Comparison of ENCODE assay signal across 15 mouse cellular contexts in genomic region chr3:9519491-9519890, GRCm38 (mm10).
A peak's percentile ranks its signal among the peaks of the same experiment; 100 is the strongest.
DNase-seq lines count a peak whose midpoint lies in the region; ATAC-seq and TF ChIP-seq lines count a peak whose summit lies in the region.
"Had no signal": no experiment of that assay in that cellular context is flagged by ENCODE, and none has a peak within 500 bp of the region (broad histone marks: within the 10 kb centered on the region; RNA-seq: fewer than 3 reads in every experiment).

No protein-coding gene starts in this region.

- H3K4me3 ChIP-seq in heart, embryonic 16.5 days (ENCODE audit: low read length) = no peak overlapping the region
- no peak overlapping the region for H3K4me3 ChIP-seq in heart, embryonic 11.5 days (ENCODE audit: low read depth, low read length)
- H3K4me3 ChIP-seq in lung, embryonic 14.5 days (ENCODE audit: low read depth, low read length) = no peak overlapping the region
- no peak overlapping the region for H3K4me3 ChIP-seq in lung, postnatal 0 days (ENCODE audit: low read depth, low read length)
- no peak overlapping the region for H3K4me3 ChIP-seq in embryonic facial prominence, embryonic 12.5 days
- no peak overlapping the region for H3K4me3 ChIP-seq in limb, embryonic 15.5 days
- H3K4me3 ChIP-seq: left cerebral cortex, adult 2 months; megakaryocyte, embryonic 14.5 days; neural tube, embryonic 12.5 days had no signal

- H3K27me3 ChIP-seq in heart, embryonic 16.5 days (ENCODE audit: control insufficient read depth, insufficient read depth, low read length) = no peaks in the 10 kb centered on the region
- H3K27me3 ChIP-seq in heart, embryonic 11.5 days (ENCODE audit: control insufficient read depth, insufficient read depth, low read length) = no peaks in the 10 kb centered on the region
- no peaks in the 10 kb centered on the region for H3K27me3 ChIP-seq in lung, embryonic 14.5 days (ENCODE audit: insufficient read depth, low read length)
- H3K27me3 ChIP-seq in lung, postnatal 0 days (replicated peaks; ENCODE audit: insufficient read depth, low read length) = no peaks in the 10 kb centered on the region
- H3K27me3 ChIP-seq in embryonic facial prominence, embryonic 12.5 days = no peaks in the 10 kb centered on the region
- H3K27me3 ChIP-seq in limb, embryonic 15.5 days = no peaks in the 10 kb centered on the region
- H3K27me3 ChIP-seq: megakaryocyte, embryonic 14.5 days; neural tube, embryonic 12.5 days had no signal

- no peak for TF ChIP-seq EP300 in lung, postnatal 0 days (IDR thresholded peaks at IDR 0.05)

- H3K9ac ChIP-seq in heart, embryonic 16.5 days (ENCODE audit: low read length) = no peak overlapping the region
- no peak overlapping the region for H3K9ac ChIP-seq in heart, embryonic 11.5 days (ENCODE audit: low read depth, low read length)
- H3K9ac ChIP-seq in lung, embryonic 14.5 days = no peak overlapping the region
- no peak overlapping the region for H3K9ac ChIP-seq in lung, postnatal 0 days (replicated peaks; ENCODE audit: low read depth)
- no peak overlapping the region for H3K9ac ChIP-seq in embryonic facial prominence, embryonic 12.5 days
- no peak overlapping the region for H3K9ac ChIP-seq in limb, embryonic 15.5 days
- H3K9ac ChIP-seq: liver, embryonic 14.5 days; neural tube, embryonic 12.5 days had no signal

- H3K4me2 ChIP-seq in heart, embryonic 16.5 days (ENCODE audit: low read depth, low read length) = no peak overlapping the region
- H3K4me2 ChIP-seq in heart, embryonic 11.5 days = no peak overlapping the region; the same call in 1 of the 2 replicates
- H3K4me2 ChIP-seq in lung, embryonic 14.5 days = peak overlapping the region; percentile 42; the same call in 1 of the 2 replicates
- H3K4me2 ChIP-seq in lung, postnatal 0 days (replicated peaks; ENCODE audit: low read depth, low read length) = no peak overlapping the region
- no peak overlapping the region for H3K4me2 ChIP-seq in embryonic facial prominence, embryonic 12.5 days (replicated peaks)
- H3K4me2 ChIP-seq in limb, embryonic 15.5 days = no peak overlapping the region

- peak overlapping the region; percentile 37; the same call in 1 of the 2 replicates for H3K27ac ChIP-seq in heart, embryonic 16.5 days (ENCODE audit: low read length)
- H3K27ac ChIP-seq in heart, embryonic 11.5 days (ENCODE audit: low read depth, low read length) = no peak overlapping the region
- H3K27ac ChIP-seq in lung, embryonic 14.5 days (ENCODE audit: low read depth) = peak overlapping the region; percentile 94
- H3K27ac ChIP-seq in lung, postnatal 0 days (ENCODE audit: low read length) = no peak overlapping the region
- peak overlapping the region; percentile 84 for H3K27ac ChIP-seq in embryonic facial prominence, embryonic 12.5 days
- H3K27ac ChIP-seq in limb, embryonic 15.5 days = peak overlapping the region; percentile 58
- H3K27ac ChIP-seq: liver, embryonic 14.5 days; neural tube, embryonic 12.5 days had no signal

- ATAC-seq in heart, embryonic 16.5 days (replicated peaks; ENCODE audit: extremely low read depth, insufficient read depth, low FRiP score) = no peak
- no peak for ATAC-seq in heart, embryonic 11.5 days (replicated peaks; ENCODE audit: insufficient number of reproducible peaks, low FRiP score, low TSS enrichment)
- ATAC-seq in lung, embryonic 14.5 days (ENCODE audit: insufficient read depth) = no peak
- ATAC-seq in lung, postnatal 0 days = no peak
- ATAC-seq in embryonic facial prominence, embryonic 12.5 days (ENCODE audit: insufficient number of reproducible peaks, insufficient read depth, low FRiP score, low TSS enrichment) = no peak
- ATAC-seq in limb, embryonic 15.5 days (ENCODE audit: insufficient number of reproducible peaks, low FRiP score, low TSS enrichment, low read depth) = no peak

- H3K36me3 ChIP-seq in heart, embryonic 16.5 days (ENCODE audit: control insufficient read depth, insufficient read depth) = no peaks in the 10 kb centered on the region
- no peaks in the 10 kb centered on the region for H3K36me3 ChIP-seq in heart, embryonic 11.5 days (ENCODE audit: control insufficient read depth, insufficient read depth, low read length)
- H3K36me3 ChIP-seq in lung, embryonic 14.5 days (ENCODE audit: insufficient read depth) = no peaks in the 10 kb centered on the region
- H3K36me3 ChIP-seq in lung, postnatal 0 days (ENCODE audit: insufficient read depth, low read length) = no peaks in the 10 kb centered on the region
- no peaks in the 10 kb centered on the region for H3K36me3 ChIP-seq in embryonic facial prominence, embryonic 12.5 days
- H3K36me3 ChIP-seq in limb, embryonic 15.5 days = no peaks in the 10 kb centered on the region
- H3K36me3 ChIP-seq: neural tube, embryonic 12.5 days had no signal

- WGBS in heart, embryonic 16.5 days = 77% methylated on average over 4 of the region's 4 CpGs
- WGBS in heart, embryonic 11.5 days (ENCODE audit: insufficient replicate concordance) = 59% methylated on average over 4 of the region's 4 CpGs
- 46% methylated on average over 4 of the region's 4 CpGs for WGBS in lung, embryonic 14.5 days
- WGBS in lung, postnatal 0 days = 53% methylated on average over 4 of the region's 4 CpGs
- 58% methylated on average over 4 of the region's 4 CpGs for WGBS in embryonic facial prominence, embryonic 12.5 days
- 39% methylated on average over 4 of the region's 4 CpGs for WGBS in limb, embryonic 15.5 days

- peaks cover 56% of the 10 kb centered on the region for H3K4me1 ChIP-seq in heart, embryonic 16.5 days (ENCODE audit: control insufficient read depth, insufficient read depth, low read length)
- H3K4me1 ChIP-seq in heart, embryonic 11.5 days (ENCODE audit: control insufficient read depth, insufficient read depth, low read length) = peaks cover 45% of the 10 kb centered on the region
- peaks cover 39% of the 10 kb centered on the region for H3K4me1 ChIP-seq in lung, embryonic 14.5 days (ENCODE audit: insufficient read depth)
- H3K4me1 ChIP-seq in lung, postnatal 0 days (ENCODE audit: insufficient read depth, low read depth, low read length) = peaks cover 17% of the 10 kb centered on the region; the same call in 1 of the 2 replicates
- H3K4me1 ChIP-seq in embryonic facial prominence, embryonic 12.5 days = peaks cover 66% of the 10 kb centered on the region
- peaks cover 67% of the 10 kb centered on the region for H3K4me1 ChIP-seq in limb, embryonic 15.5 days

- TF ChIP-seq CTCF in lung, embryonic 14.5 days (IDR thresholded peaks at IDR 0.05; ENCODE audit: low read depth) = no peak
- no peak for TF ChIP-seq CTCF in lung, postnatal 0 days (IDR thresholded peaks at IDR 0.05)

- no peaks in the 10 kb centered on the region for H3K9me3 ChIP-seq in heart, embryonic 16.5 days (replicated peaks; ENCODE audit: control insufficient read depth, low read length)
- no peaks in the 10 kb centered on the region for H3K9me3 ChIP-seq in heart, embryonic 11.5 days (replicated peaks; ENCODE audit: control insufficient read depth, low read length)
- H3K9me3 ChIP-seq in lung, embryonic 14.5 days (ENCODE audit: low read depth, low read length) = no peaks in the 10 kb centered on the region
- no peaks in the 10 kb centered on the region for H3K9me3 ChIP-seq in lung, postnatal 0 days (ENCODE audit: low read length)
- no peaks in the 10 kb centered on the region for H3K9me3 ChIP-seq in embryonic facial prominence, embryonic 12.5 days
- H3K9me3 ChIP-seq in limb, embryonic 15.5 days = no peaks in the 10 kb centered on the region
- H3K9me3 ChIP-seq: megakaryocyte, embryonic 14.5 days; neural tube, embryonic 12.5 days had no signal

- no peak for DNase-seq in lung, embryonic 14.5 days
- DNase-seq in lung, postnatal 0 days (ENCODE audit: low spot score) = no peak
- no peak for DNase-seq in cerebellum, postnatal 4 days (ENCODE audit: low spot score in 2 of 2)
- no peak for DNase-seq in frontal cortex, postnatal 10 days (ENCODE audit: low spot score in 2 of 2)
- DNase-seq: gastrocnemius, adult 2 months; heart, postnatal 10 days; kidney, postnatal 10 days had no signal

Comparison
In these comparisons a context has a peak if more than half of its experiments do, and no peak if none do; other contexts are left out.
1. H3K27ac ChIP-seq: peak in heart, embryonic 16.5 days (single experiment), lung, embryonic 14.5 days (single experiment), embryonic facial prominence, embryonic 12.5 days (single experiment) and limb, embryonic 15.5 days (single experiment); none in heart, embryonic 11.5 days (single experiment) and lung, postnatal 0 days (single experiment).